Mouse (Mus musculus) hindbrain, postnatal 0 days (tissue): ENCODE results near the gene Arhgap15. TPM values are rescaled to one million over a fixed set of nuclear protein-coding genes. Genes with fewer than 3 reads are reported as not detected.

ENCODE experiments used
- ATAC-seq: fragments of 200-750 bp; cut with Nextera tagmentation; 2 replicates; pipeline ENCODE4 v1.8.0; 2017; ENCODE audit warnings: mild to moderate bottlenecking, moderate TSS enrichment, moderate library complexity
- DNase-seq: peaks from one replicate; pipeline ENCODE4 v3.0.0-alpha.2; 2015; ENCODE audit warnings: low spot score
- H3K27ac ChIP-seq: fragments of 300-500 bp; sonication (generic); 2 replicates; pipeline ENCODE4 v1.5.1; 2014; ENCODE audit warnings: mild to moderate bottlenecking
- H3K27me3 ChIP-seq: fragments of 300-500 bp; sonication (generic); 2 replicates; pipeline ENCODE4 v1.6.1; 2014; ENCODE audit warnings: low read length, mixed read lengths; ENCODE audit not compliant: insufficient read depth
- H3K36me3 ChIP-seq: fragments of 300-500 bp; sonication (generic); 2 replicates; pipeline ENCODE4 v1.6.1; 2014; ENCODE audit warnings: low read length, mixed read lengths; ENCODE audit not compliant: insufficient read depth
- H3K4me1 ChIP-seq: fragments of 300-500 bp; sonication (generic); 2 replicates; pipeline ENCODE4 v1.6.1; 2014; ENCODE audit warnings: antibody characterized with exemption, low read length, mixed read lengths; ENCODE audit not compliant: insufficient read depth
- H3K4me2 ChIP-seq: fragments of 300-500 bp; sonication (generic); 2 replicates; pipeline ENCODE4 v1.6.1; 2014; ENCODE audit warnings: low read depth, mild to moderate bottlenecking, low read length, moderate library complexity, mixed read lengths
- H3K4me3 ChIP-seq: fragments of 300-500 bp; sonication (generic); 2 replicates; pipeline ENCODE4 v1.5.1; 2014; ENCODE audit warnings: low read length
- H3K9ac ChIP-seq: fragments of 300-500 bp; sonication (generic); replicated peaks from 2 replicates; pipeline ENCODE4 v1.6.1; 2014; ENCODE audit warnings: mild to moderate bottlenecking, low read length, moderate library complexity, mixed read lengths
- H3K9me3 ChIP-seq: fragments of 300-500 bp; sonication (generic); 2 replicates; pipeline ENCODE4 v1.6.1; 2016; ENCODE audit warnings: low read length, mixed read lengths
- CTCF ChIP-seq: IDR thresholded peaks from 2 replicates; pipeline ENCODE4 v1.5.1; 2016; ENCODE audit warnings: antibody characterized with exemption, control low read depth, low read depth
- WGBS: fragments of 180-500 bp; shearing (Covaris S2); extraction: QIAGEN DNeasy Blood & Tissue Kit; methylation state at CpG from one replicate; pipeline ENCODE4 v1.1.7; 2014; 5-methylcytosine and 5-hydroxymethylcytosine counted together
- polyA plus RNA-seq: library from polyadenylated mRNA; unstranded; fragments of >200 nt; fragmentation: Nextera tagmentation; extraction: Ambion mirVana; gene quantifications from 2 replicates; pipeline ENCODE4 v1.2.1, GENCODE M21; 2015
- total RNA-seq: library from RNA; depleted of rRNA; stranded (reverse); fragments of >200 nt; gene quantifications from 2 replicates; pipeline ENCODE4 v1.2.3, GENCODE M21; 2014

Gene Arhgap15
- total and polyA plus RNA-seq, 2 experiments from 2014 or later, result 2.0 to 4.0 TPM

DNA sequence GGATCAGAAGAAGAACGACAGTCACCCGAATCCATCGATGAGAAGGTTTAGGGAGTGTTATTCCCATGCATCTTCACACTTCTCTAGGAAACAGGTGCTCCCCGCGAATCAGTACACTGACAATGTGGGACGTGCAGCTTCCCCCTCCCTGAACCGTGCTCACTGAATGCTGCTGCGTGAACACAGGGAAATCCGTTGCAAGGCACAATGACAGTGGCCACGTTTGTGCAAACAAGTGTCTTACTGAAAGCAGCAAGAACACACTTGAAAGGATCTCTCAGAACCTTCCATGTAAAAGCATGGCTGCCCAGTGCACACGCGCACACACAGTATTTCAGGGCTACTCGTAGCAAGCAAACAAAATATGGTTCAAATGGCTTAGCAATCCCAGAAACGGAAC, 237.4 kb downstream of the Arhgap15 start:
- H3K9me3 ChIP-seq, result no peaks in the 10 kb centered on the region
- H3K4me2 ChIP-seq, result no peak overlapping the region
- ATAC-seq, result no peak
- no peaks in the 10 kb centered on the region for H3K27me3 ChIP-seq
- H3K27ac ChIP-seq, result no peak overlapping the region
- no peaks in the 10 kb centered on the region for H3K36me3 ChIP-seq
- no peak for TF ChIP-seq CTCF
- H3K9ac ChIP-seq, result no peak overlapping the region
- no peak overlapping the region for H3K4me3 ChIP-seq
- 80% methylated on average over 14 of the region's 14 CpGs for WGBS
- no peak for DNase-seq
- H3K4me1 ChIP-seq, result no peaks in the 10 kb centered on the region

DNA sequence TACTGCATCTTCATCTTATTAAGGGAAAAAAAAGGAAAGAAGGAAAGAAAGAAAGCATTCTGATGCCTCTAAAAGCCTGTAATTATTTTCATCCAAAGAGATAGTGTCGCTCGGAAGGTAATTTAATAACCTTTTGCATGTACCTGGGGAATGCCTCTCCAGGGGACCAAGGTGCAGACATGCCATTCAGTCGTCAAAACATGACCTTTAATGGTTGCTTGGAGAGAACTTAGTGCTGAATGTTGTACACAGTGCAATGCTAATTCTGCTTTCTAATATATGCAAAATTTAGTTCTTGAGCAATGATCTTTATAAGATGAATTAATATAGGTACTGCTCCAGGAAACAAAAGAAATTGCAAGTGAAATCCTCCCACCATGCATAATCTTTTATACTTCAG, 239.3 kb downstream of the Arhgap15 start:
- H3K4me1 ChIP-seq, result no peaks in the 10 kb centered on the region
- no peak for ATAC-seq
- no peak overlapping the region for H3K4me3 ChIP-seq
- DNase-seq, result no peak
- H3K9ac ChIP-seq, result no peak overlapping the region
- no peak overlapping the region for H3K27ac ChIP-seq
- no peaks in the 10 kb centered on the region for H3K36me3 ChIP-seq
- no peak overlapping the region for H3K4me2 ChIP-seq
- TF ChIP-seq CTCF, result no peak
- H3K9me3 ChIP-seq, result no peaks in the 10 kb centered on the region
- H3K27me3 ChIP-seq, result no peaks in the 10 kb centered on the region
- WGBS, result 63% methylated on average over 3 of the region's 3 CpGs

DNA sequence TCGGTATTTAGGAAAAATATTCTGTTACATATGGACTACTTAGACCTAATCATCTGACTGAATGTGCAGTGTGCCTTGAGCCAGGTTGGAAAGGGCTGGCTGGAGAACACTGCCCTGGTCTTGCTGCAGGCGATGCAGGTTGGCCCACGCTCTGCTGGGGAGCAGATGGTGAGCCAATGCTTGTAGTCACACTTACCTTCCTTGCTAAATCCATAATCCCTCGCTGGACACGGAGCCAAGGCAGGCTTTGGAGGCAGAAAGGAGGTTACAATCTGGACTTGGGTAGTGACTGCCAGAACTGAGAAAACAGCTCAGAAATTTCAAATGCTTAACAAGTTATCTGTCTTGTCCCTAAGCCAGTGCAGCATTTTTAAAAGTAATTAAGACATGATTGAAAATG, 241.2 kb downstream of the Arhgap15 start:
- WGBS, result 48% methylated on average over 5 of the region's 5 CpGs
- Histone ChIP-seq H3K9me3 (no peaks in the 10 kb centered on the region), H3K4me2 (no peak overlapping the region), H3K27ac (no peak overlapping the region), H3K9ac (no peak overlapping the region), H3K27me3 (no peaks in the 10 kb centered on the region), H3K36me3 (no peaks in the 10 kb centered on the region), H3K4me3 (no peak overlapping the region), H3K4me1 (no peaks in the 10 kb centered on the region)
- no peak for TF ChIP-seq CTCF
- ATAC-seq (peak; percentile 92), DNase-seq (peak; percentile 81)

- Histone ChIP-seq H3K4me3 (no peak overlapping the region), H3K9me3 (no peaks in the 10 kb centered on the region), H3K27ac (no peak overlapping the region), H3K4me2 (no peak overlapping the region), H3K36me3 (no peaks in the 10 kb centered on the region), H3K4me1 (no peaks in the 10 kb centered on the region), H3K27me3 (no peaks in the 10 kb centered on the region), H3K9ac (no peak overlapping the region)
- WGBS, result 85% methylated on average over 7 of the region's 7 CpGs
- TF ChIP-seq CTCF, result no peak
- ATAC-seq (no peak), DNase-seq (no peak)
Measured at GRCm38 (mm10) chr2:43992510-43992909, 243.9 kb downstream of the Arhgap15 start.

GRCm38 (mm10) chr2:44002454-44002853, 253.8 kb downstream of the Arhgap15 start:
- Histone ChIP-seq H3K36me3 (no peaks in the 10 kb centered on the region), H3K4me1 (no peaks in the 10 kb centered on the region), H3K9ac (no peak overlapping the region), H3K9me3 (no peaks in the 10 kb centered on the region), H3K4me2 (no peak overlapping the region), H3K27ac (no peak overlapping the region), H3K4me3 (no peak overlapping the region), H3K27me3 (no peaks in the 10 kb centered on the region)
- no peak for TF ChIP-seq CTCF
- 81% methylated on average over 1 of the region's 1 CpGs for WGBS
- no peak for ATAC-seq
- no peak for DNase-seq

DNA sequence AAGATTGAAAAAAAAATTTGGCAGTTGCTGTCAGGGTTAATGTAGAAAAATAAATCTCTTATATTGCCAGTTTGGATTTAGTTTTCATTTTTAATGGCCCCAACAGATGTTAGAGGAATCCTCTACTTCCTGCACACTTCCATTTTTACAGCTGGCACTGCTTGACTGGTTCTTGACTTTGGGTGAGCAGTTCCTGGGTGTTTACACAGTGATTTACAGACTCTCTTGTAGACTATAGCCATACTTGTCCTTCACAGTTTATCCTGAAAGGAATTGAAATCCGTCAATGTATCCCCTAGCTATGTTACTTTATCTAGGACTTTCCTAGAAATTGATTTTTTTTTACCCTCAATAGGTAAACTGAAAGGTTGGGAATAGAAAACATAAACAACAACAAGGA, 261.6 kb downstream of the Arhgap15 start:
- Histone ChIP-seq H3K4me1 (no peaks in the 10 kb centered on the region), H3K27me3 (no peaks in the 10 kb centered on the region), H3K9ac (no peak overlapping the region), H3K9me3 (no peaks in the 10 kb centered on the region), H3K36me3 (no peaks in the 10 kb centered on the region), H3K27ac (no peak overlapping the region), H3K4me2 (no peak overlapping the region), H3K4me3 (no peak overlapping the region)
- DNase-seq (no peak), ATAC-seq (no peak)
- WGBS, result 95% methylated on average over 1 of the region's 1 CpGs
- TF ChIP-seq CTCF, result no peak

- Histone ChIP-seq H3K27ac (no peak overlapping the region), H3K9ac (no peak overlapping the region), H3K27me3 (no peaks in the 10 kb centered on the region), H3K9me3 (no peaks in the 10 kb centered on the region), H3K4me3 (no peak overlapping the region), H3K4me2 (no peak overlapping the region), H3K36me3 (no peaks in the 10 kb centered on the region), H3K4me1 (no peaks in the 10 kb centered on the region)
- 93% methylated on average over 5 of the region's 5 CpGs for WGBS
- no peak for ATAC-seq
- TF ChIP-seq CTCF, result no peak
- no peak for DNase-seq
Measured at GRCm38 (mm10) chr2:44013388-44013787, 264.8 kb downstream of the Arhgap15 start.
